Mouse (Mus musculus): Measurements from ENCODE around the gene Atp8a2.

DNA sequence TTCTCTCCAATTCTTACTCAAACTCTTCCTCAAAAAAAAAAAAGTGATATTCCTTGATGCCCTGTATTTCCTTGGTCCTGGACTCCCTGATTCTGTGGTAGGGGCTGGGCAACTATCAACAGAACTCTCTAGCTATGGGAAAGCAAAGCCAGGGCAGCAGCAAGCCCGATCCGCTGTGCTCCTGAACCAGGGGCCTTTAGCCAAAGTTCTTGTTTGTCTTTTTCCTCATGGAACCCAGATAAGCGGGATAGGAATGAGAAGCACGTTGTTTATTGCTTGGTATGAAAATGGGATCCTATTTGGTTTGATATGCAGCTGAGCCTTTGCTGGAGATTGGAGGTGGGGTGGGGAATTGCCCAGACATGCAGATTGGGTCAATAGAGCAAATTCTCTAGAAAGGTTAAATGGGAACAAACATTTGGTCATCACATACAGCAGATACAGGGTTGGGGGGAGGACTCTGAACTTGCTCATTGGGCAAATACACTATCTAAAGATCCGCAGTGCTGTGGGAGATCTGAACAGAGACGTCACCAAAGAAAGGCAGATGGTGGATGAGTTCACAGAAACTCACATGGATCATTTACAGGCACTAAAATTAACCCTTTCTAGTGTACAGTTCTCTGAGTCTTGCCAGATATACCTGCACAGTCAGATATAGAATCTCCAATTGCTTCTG lies 353.6 kb downstream of the Atp8a2 start:
- TF ChIP-seq MYOG (IDR thresholded peaks at IDR 0.05; ENCODE audit: control insufficient read depth in 1 of 3, insufficient read depth in 1 of 3, insufficient read length in 2 of 3, low read depth in 2 of 3) (no peak), POLR2A (IDR thresholded peaks at IDR 0.05; ENCODE audit: insufficient read length, low read depth) (no peak), TCF3 (IDR thresholded peaks at IDR 0.05; ENCODE audit: insufficient read length, low read depth) (no peak), POLR2AphosphoS2 (IDR thresholded peaks at IDR 0.05; ENCODE audit: insufficient read length, low read depth) (no peak), E2F4 (IDR thresholded peaks at IDR 0.05; ENCODE audit: insufficient read depth) (no peak), MAX (IDR thresholded peaks at IDR 0.05; ENCODE audit: low read depth) (no peak), REST (IDR thresholded peaks at IDR 0.05; ENCODE audit: insufficient read depth, insufficient read length) (no peak)

All from myocyte (in vitro differentiated cells).